Mouse (Mus musculus) heart, adult 2 months (tissue): ENCODE results near the gene Rap1gap2. TPM values are rescaled to one million over a fixed set of nuclear protein-coding genes. Genes with fewer than 3 reads are reported as not detected.

Experiments used
- DNase-seq, 2 experiments: peaks; one replicate each; pipeline ENCODE4 v3.0.0; 2021
- H3K27ac ChIP-seq: fragments of 200-600 bp; 2 replicates; pipeline ENCODE4 v1.8.1; 2022
- H3K27me3 ChIP-seq: fragments of 200-500 bp; 2 replicates; pipeline ENCODE4 v1.6.1; 2012; ENCODE audit warnings: mild to moderate bottlenecking, low read length, inconsistent platforms, mixed read lengths; ENCODE audit not compliant: control insufficient read depth, insufficient read depth
- H3K36me3 ChIP-seq: fragments of 200-500 bp; 2 replicates; pipeline ENCODE4 v1.6.1; 2012; ENCODE audit warnings: low read length, inconsistent platforms; ENCODE audit not compliant: control insufficient read depth, insufficient read depth
- H3K4me1 ChIP-seq: fragments of 200-500 bp; 2 replicates; pipeline ENCODE4 v1.6.1; 2011; ENCODE audit warnings: low read length; ENCODE audit not compliant: control insufficient read depth, insufficient read depth
- H3K4me3 ChIP-seq: fragments of 200-600 bp; 2 replicates; pipeline ENCODE4 v1.8.1; 2022
- H3K79me2 ChIP-seq: fragments of 200-500 bp; replicated peaks from 2 replicates; pipeline ENCODE4 v1.6.1; 2012; ENCODE audit warnings: mild to moderate bottlenecking, inconsistent platforms, low read length, moderate library complexity, mixed read lengths; ENCODE audit not compliant: control insufficient read depth, insufficient read depth
- H3K9ac ChIP-seq: fragments of 200-500 bp; 2 replicates; pipeline ENCODE4 v1.6.1; 2012; ENCODE audit warnings: low read depth, mild to moderate bottlenecking, control low read depth, inconsistent platforms, low read length, mixed read lengths
- CTCF ChIP-seq: fragments of 200-600 bp; IDR thresholded peaks from 2 replicates; pipeline ENCODE4 v1.8.1; 2022; ENCODE audit warnings: antibody characterized with exemption, mild to moderate bottlenecking, moderate library complexity
- EP300 ChIP-seq: fragments of 200-500 bp; IDR thresholded peaks from 2 replicates; pipeline ENCODE4 v1.6.1; 2011; ENCODE audit warnings: low read depth, low read length, control low read depth; ENCODE audit not compliant: insufficient read depth
- POLR2A ChIP-seq: fragments of 200-500 bp; IDR thresholded peaks from 2 replicates; pipeline ENCODE4 v1.6.1; 2011; ENCODE audit warnings: mild to moderate bottlenecking, low read depth, low read length, control low read depth; ENCODE audit not compliant: insufficient read depth
- WGBS: fragments of 180-500 bp; shearing (Covaris S2); methylation state at CpG from one replicate; pipeline ENCODE4 v1.1.7; 2018; 5-methylcytosine and 5-hydroxymethylcytosine counted together
- intact Hi-C: fragments of 180-260 bp; cut with DNase I; formaldehyde crosslinking; loops from one replicate; pipeline ENCODE4 v1.15.1; 2025
- polyA plus RNA-seq: library from polyadenylated mRNA; depleted of rRNA; stranded (reverse); fragments of >200 nt; gene quantifications from 2 replicates; pipeline ENCODE4 v1.2.3, GENCODE M21; 2012
- total RNA-seq, 2 experiments: library from RNA; stranded (reverse); gene quantifications; 2 replicates each; pipeline ENCODE4 v1.2.3; 2021

Rap1gap2 gene
- total and polyA plus RNA-seq, 3 experiments = 43.9 to 88.9 (median 82.7) TPM

DNA sequence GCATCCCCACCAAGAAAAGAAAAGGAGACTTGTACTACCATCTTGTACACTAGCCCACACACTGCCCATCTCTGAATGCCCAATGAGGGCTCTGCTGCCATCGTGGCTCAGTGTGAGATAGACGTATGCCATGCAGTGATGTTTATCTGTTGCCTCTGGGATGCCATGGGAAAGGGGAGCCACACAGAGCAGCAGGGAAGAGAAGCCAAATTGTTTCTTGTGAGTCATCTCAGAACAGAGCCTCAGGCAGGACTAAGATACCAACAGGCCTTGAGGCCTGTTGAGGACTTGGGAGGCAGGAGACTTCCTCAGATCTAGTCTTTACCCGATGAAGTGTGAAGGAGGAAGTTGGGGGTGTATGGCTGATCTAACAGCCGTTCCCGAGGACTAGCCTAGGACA is 126.8 kb downstream of the Rap1gap2 start:
- no peak for DNase-seq
- TF ChIP-seq EP300 (no peak), CTCF (no peak), POLR2A (no peak)
- intact Hi-C loops = no loop called here
- Histone ChIP-seq H3K4me1 (peaks cover 6% of the 10 kb centered on the region), H3K27me3 (no peaks in the 10 kb centered on the region), H3K9ac (no peak overlapping the region), H3K4me3 (no peak overlapping the region), H3K36me3 (no peaks in the 10 kb centered on the region), H3K27ac (no peak overlapping the region), H3K79me2 (no peaks in the 10 kb centered on the region; the same call in none of the 2 replicates)
- WGBS = 64% methylated on average over 5 of the region's 5 CpGs

GRCm38 (mm10) chr11:74483153-74483817 is 127.4 kb downstream of the Rap1gap2 start:
- H3K4me1 ChIP-seq = peaks cover 6% of the 10 kb centered on the region
- 67% methylated on average over 6 of the region's 6 CpGs for WGBS

DNA sequence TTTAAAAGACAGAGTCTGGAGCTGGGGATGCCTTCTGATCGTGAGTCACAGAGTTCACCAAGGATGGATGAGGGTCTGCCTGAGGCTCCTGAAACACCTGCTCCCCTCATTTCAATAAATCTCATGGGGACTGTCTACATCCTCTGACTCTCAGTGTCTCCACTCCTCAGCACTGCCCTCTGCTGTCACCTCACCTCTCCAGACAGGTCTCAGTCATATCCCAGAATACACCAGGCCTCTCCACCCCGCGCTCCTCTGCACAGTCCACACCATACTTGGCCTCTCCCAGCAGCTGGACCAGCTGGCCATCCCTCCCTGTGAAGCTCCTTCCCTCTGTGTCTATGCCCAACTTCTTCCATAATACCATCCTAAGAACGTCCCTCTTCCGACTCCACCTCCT is 128.9 kb downstream of the Rap1gap2 start:
- intact Hi-C loops = no loop called here
- H3K27me3 ChIP-seq = no peaks in the 10 kb centered on the region
- peak in 1 of 2 experiments; percentile 38 for DNase-seq
- peaks cover 4% of the 10 kb centered on the region; the same call in 1 of the 2 replicates for H3K4me1 ChIP-seq
- H3K36me3 ChIP-seq = no peaks in the 10 kb centered on the region
- TF ChIP-seq EP300 = no peak
- TF ChIP-seq CTCF = peak; percentile 54
- TF ChIP-seq POLR2A = no peak
- H3K4me3 ChIP-seq = no peak overlapping the region
- H3K9ac ChIP-seq = no peak overlapping the region
- no peaks in the 10 kb centered on the region; the same call in 1 of the 2 replicates for H3K79me2 ChIP-seq
- H3K27ac ChIP-seq = no peak overlapping the region
- 69% methylated on average over 5 of the region's 5 CpGs for WGBS

More at GRCm38 (mm10) chr11:74483153-74483817, 127.4 kb downstream of the Rap1gap2 start:
- H3K36me3 ChIP-seq = no peaks in the 10 kb centered on the region
- no peak overlapping the region for H3K4me3 ChIP-seq
- no peaks in the 10 kb centered on the region for H3K27me3 ChIP-seq
- no peak for DNase-seq
- no peaks in the 10 kb centered on the region; the same call in none of the 2 replicates for H3K79me2 ChIP-seq
- no peak overlapping the region for H3K9ac ChIP-seq
- no peak overlapping the region for H3K27ac ChIP-seq
- TF ChIP-seq POLR2A = no peak
- TF ChIP-seq CTCF = no peak
- no peak for TF ChIP-seq EP300
- intact Hi-C loops = no loop called here

DNA sequence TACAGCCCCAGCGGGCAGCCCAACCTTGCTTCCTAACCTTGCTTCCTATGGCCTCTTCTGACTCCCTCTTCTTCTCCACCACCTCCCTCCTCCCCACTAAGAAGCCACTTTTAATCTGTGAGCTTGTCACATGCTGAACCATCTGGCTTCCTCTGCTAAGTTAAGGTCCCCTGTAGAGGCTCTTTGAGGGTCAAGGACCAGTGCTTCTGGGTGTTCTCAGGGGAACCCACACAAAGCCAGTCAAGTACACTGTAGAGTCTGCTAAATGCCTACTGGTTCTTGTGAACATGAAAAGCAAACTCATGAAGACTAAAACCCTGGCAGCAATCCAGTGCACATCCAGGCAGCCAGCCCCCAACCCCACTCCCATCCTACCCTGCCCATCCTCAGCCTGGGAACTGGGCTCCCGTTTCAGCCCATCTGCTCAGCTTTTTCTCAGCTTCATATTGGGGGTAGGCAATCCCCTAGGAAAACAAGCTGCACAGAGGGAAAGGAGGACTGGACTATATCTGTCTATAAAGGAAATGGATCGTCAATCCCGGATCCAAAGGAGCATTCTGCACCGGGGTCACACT is 130.9 kb downstream of the Rap1gap2 start:
- DNase-seq = no peak
- intact Hi-C loops = no loop called here
- H3K9ac ChIP-seq = no peak overlapping the region
- H3K4me3 ChIP-seq = no peak overlapping the region
- H3K27me3 ChIP-seq = no peaks in the 10 kb centered on the region
- H3K36me3 ChIP-seq = no peaks in the 10 kb centered on the region
- TF ChIP-seq CTCF (no peak), POLR2A (no peak), EP300 (no peak)
- no peaks in the 10 kb centered on the region for H3K4me1 ChIP-seq
- 63% methylated on average over 5 of the region's 5 CpGs for WGBS
- H3K79me2 ChIP-seq = no peaks in the 10 kb centered on the region
- H3K27ac ChIP-seq = no peak overlapping the region

DNA sequence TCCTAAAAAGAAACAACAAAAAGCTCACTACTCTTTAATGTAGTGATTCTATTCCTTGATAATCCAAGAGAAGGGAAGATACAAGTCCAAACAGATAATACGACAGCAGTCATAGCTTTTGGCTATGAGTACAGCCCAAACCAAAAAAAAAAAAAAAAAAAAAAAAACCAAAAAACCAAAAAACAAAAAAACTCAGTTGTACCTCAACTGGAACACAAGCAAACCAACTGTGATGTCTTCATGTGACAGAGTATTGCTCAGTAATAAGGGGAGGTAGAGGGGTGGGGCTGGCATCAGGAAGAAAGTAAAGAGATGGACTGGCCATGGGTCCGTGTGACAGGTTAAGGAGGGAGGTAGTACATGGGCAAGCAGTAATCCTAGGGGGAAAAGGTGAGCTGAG is 131.8 kb downstream of the Rap1gap2 start:
- Histone ChIP-seq H3K79me2 (no peaks in the 10 kb centered on the region), H3K9ac (no peak overlapping the region), H3K36me3 (no peaks in the 10 kb centered on the region), H3K27ac (no peak overlapping the region), H3K4me3 (no peak overlapping the region), H3K4me1 (no peaks in the 10 kb centered on the region), H3K27me3 (no peaks in the 10 kb centered on the region)
- WGBS = 78% methylated on average over 2 of the region's 2 CpGs
- TF ChIP-seq POLR2A (no peak), EP300 (no peak), CTCF (no peak)
- intact Hi-C loops = no loop called here
- DNase-seq = no peak

DNA sequence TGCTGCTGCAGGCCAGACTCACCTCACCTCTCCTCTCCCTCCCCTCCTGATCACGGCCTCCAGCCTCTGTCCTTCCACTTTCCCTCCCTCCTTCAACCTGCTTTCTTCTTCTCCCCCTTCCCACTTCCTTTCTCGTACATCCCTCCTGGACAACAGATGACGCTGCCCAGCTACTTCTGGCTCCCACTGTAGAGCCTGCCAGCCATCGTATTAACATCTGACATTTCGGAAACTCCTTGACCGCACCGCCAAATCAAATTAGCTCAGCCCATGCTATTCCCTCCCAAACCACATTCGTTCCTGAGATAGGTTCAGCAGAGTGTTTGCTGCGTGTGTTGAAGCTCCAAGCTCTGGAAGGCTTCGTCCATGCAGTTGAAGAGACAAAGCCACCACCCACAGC is 138.0 kb downstream of the Rap1gap2 start:
- H3K36me3 ChIP-seq = no peaks in the 10 kb centered on the region
- no peak overlapping the region for H3K4me3 ChIP-seq
- H3K27me3 ChIP-seq = no peaks in the 10 kb centered on the region
- no peak for TF ChIP-seq EP300
- TF ChIP-seq POLR2A = no peak
- TF ChIP-seq CTCF = no peak
- H3K79me2 ChIP-seq = no peaks in the 10 kb centered on the region
- H3K4me1 ChIP-seq = peaks cover 2% of the 10 kb centered on the region; the same call in 1 of the 2 replicates
- 74% methylated on average over 10 of the region's 10 CpGs for WGBS
- H3K9ac ChIP-seq = no peak overlapping the region
- no peak overlapping the region for H3K27ac ChIP-seq
- no peak for DNase-seq
- intact Hi-C loops = no loop called here
